Mouse (Mus musculus) right cerebral cortex, postnatal 14 days (tissue): Measurements from ENCODE around the gene 1700013G24Rik.
A peak's percentile ranks its signal among the peaks of the same experiment; 100 is the strongest.

Experiments
- DNase-seq: peaks from one replicate; pipeline ENCODE4 v3.0.0; 2022

Gene 1700013G24Rik

GRCm38 (mm10) chr4:137457292-137457691 lies 4.2 kb downstream of the 1700013G24Rik start:
- DNase-seq, result no peak

GRCm38 (mm10) chr4:137458310-137458709 lies 5.2 kb downstream of the 1700013G24Rik start:
- DNase-seq, result no peak

GRCm38 (mm10) chr4:137458861-137459260 lies 5.8 kb downstream of the 1700013G24Rik start:
- DNase-seq, result no peak

GRCm38 (mm10) chr4:137460676-137461075 lies 7.6 kb downstream of the 1700013G24Rik start:
- DNase-seq, result no peak

GRCm38 (mm10) chr4:137461217-137461616 lies 8.1 kb downstream of the 1700013G24Rik start:
- no peak for DNase-seq

- no peak for DNase-seq
Observed at GRCm38 (mm10) chr4:137461981-137462690, 9.1 kb downstream of the 1700013G24Rik start.

- DNase-seq, result no peak
Observed at GRCm38 (mm10) chr4:137465125-137465787, 12.2 kb downstream of the 1700013G24Rik start.

- DNase-seq, result no peak
Observed at GRCm38 (mm10) chr4:137466991-137467390, 13.9 kb downstream of the 1700013G24Rik start.

GRCm38 (mm10) chr4:137467525-137467924 lies 14.4 kb downstream of the 1700013G24Rik start:
- no peak for DNase-seq

- peak; percentile 80 for DNase-seq
Observed at GRCm38 (mm10) chr4:137468260-137469080, 15.4 kb downstream of the 1700013G24Rik start, which contains the start of gene Hspg2. Hspg2 (plus strand) TSS chr4:137468769.

GRCm38 (mm10) chr4:137469081-137469844 lies 16.2 kb downstream of the 1700013G24Rik start:
- no peak for DNase-seq

- no peak for DNase-seq
Observed at GRCm38 (mm10) chr4:137469845-137470692, 17.0 kb downstream of the 1700013G24Rik start.

GRCm38 (mm10) chr4:137470701-137471317 lies 17.7 kb downstream of the 1700013G24Rik start:
- DNase-seq, result no peak

GRCm38 (mm10) chr4:137471326-137471725 lies 18.2 kb downstream of the 1700013G24Rik start:
- DNase-seq, result no peak

GRCm38 (mm10) chr4:137473240-137473639 lies 20.2 kb downstream of the 1700013G24Rik start:
- no peak for DNase-seq

GRCm38 (mm10) chr4:137473701-137474388 lies 20.8 kb downstream of the 1700013G24Rik start:
- no peak for DNase-seq

- no peak for DNase-seq
Observed at GRCm38 (mm10) chr4:137474694-137475093, 21.6 kb downstream of the 1700013G24Rik start.

GRCm38 (mm10) chr4:137475271-137476050 lies 22.4 kb downstream of the 1700013G24Rik start:
- no peak for DNase-seq

GRCm38 (mm10) chr4:137476065-137476760 lies 23.1 kb downstream of the 1700013G24Rik start:
- DNase-seq, result no peak
